Mouse (Mus musculus) testis, postnatal 10 days (tissue): ENCODE results near the gene Gm11549.

Experiments
- DNase-seq: peaks from one replicate; pipeline ENCODE4 v3.0.0; 2021; ENCODE audit warnings: low spot score

Gm11549 gene

DNA sequence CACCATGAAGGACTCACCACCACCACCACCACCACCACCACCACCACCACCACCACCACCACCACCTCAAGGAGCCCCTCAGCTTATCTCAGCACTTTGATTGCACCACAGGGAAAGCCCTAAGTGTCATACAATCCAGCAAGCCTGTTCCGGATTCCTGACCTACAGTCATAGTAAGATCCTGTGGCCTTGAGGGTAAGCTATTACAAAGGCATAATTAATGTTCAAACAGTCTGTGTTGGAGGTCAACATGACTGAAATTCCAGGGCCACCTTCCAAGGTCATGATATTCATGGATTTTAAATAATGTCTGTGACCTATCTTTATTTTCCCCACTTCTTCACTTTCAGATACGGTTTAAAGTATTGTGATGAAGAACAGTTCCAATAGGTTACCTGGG, 41.1 kb downstream of the Gm11549 start:
- DNase-seq = no peak

DNA sequence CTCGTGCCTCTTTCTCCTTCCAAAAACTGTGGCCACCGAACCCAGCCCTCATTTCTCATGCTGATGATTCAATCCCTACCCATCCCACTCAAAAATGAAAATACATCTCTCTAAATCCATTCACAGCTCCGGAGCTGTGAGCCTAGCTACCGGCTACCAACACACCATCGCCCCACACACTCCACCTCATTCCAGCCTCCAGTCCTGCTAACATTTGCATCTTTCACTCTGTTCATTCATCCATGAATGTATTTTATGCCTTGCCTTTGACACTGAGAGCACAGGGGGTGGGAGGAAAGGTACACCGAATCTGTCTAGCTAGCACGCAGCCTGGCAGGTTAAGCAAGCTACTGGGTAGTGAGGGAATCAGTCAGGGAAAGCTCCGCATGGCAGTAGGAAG, 42.8 kb downstream of the Gm11549 start:
- no peak for DNase-seq

DNA sequence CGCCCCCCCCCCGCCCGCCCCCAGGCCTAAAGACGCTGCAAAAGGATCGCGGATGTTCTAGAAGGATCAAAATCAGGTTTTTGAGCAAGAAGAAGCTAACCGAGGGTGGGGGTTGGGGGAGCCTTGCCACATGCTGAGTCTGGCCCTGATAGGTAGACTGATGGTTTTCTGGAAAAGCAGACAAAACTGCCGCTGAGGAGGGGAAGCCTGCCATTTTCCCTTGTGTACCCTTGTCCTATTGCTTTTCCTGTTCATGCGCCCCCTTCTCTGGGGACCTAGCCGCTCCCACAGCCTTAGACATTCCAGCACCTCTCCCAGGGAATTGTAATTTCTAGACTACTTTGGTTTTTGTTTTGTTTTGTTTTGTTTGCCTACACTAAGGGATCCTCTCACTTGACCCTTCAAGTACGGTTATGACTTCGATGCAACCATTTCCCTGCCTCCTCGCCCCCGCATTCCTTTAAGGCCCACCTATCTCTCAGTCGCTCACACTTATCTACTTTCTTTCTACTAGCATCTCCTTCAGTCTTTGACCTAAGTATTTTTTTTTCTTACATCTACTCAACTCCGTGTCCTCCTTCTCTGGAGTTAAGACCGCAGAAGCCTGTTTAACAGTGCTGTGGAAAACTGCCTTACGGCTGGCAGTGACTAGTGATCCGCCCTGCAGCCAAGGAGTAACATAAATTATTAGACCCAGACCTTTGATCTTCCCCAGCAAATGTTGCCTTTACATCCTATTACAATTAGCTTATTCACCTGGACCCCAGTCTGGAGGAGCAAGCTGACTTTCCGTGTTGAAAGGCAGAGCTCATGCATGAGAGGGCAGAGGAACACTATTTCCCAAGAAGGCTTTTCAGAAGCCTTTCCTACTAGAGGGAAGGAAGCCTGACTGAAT, 45.1 kb downstream of the Gm11549 start:
- peak; percentile 68 for DNase-seq

DNA sequence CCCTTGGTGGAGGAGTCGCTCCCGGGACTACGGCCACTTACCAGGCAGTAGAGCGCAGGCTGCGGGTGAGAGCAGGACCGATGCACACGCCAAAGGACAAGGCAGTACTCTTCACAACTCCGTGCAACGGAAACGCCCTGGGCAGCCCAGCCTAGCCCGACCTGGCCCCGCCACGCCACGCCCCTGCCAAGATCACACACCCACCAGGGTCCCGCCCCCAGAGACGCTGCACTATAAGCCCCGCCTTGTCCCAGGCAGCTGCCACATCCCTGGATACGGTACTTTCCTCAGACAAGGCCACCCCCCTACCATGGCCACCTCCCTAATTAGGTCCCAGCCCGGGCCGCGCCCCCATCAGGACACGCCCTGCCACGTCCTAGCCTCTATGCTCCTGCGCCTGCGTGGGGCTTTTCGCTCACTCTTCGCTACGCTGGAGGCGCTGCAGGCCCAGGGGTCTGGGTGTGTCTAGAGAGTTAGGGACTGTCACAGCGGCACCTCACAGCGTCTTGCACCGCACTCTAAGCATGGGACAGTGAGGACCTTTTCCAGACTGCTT, 46.0 kb downstream of the Gm11549 start, which contains the start of the genes Anxa5 and 1810062G17Rik:
Gene Anxa5, minus strand, starts transcription at position 363 of the 556 bp plus-strand sequence.
Gene 1810062G17Rik, plus strand, starts transcription at position 406 of the 556 bp plus-strand sequence.
- peak; percentile 98 for DNase-seq

DNA sequence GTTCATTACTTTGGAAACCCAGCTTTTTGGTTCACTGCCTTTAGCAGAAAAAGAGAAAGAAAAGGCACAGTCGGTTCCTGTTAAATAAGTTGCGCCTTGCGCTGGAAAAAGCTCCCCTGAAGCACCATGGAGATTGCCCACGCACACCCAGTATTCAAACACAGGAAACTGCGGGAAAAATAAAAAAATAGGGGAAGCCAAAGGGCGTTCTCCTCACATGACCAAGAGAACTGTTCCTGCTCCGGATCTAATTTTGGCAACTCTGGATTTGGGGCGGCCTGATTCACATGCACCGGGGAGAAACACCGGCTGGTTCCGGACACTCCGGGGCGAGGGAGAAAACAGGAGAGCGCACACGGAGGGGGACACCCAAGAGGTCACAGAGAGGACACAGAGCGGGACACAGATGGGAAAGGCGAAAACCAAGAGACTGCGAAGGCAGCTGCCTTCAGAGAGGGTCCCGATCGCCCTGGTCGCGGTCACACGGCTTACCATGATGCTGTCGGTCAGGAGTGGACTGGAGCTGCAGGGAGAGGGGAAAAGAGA, 46.6 kb downstream of the Gm11549 start:
- no peak for DNase-seq

DNA sequence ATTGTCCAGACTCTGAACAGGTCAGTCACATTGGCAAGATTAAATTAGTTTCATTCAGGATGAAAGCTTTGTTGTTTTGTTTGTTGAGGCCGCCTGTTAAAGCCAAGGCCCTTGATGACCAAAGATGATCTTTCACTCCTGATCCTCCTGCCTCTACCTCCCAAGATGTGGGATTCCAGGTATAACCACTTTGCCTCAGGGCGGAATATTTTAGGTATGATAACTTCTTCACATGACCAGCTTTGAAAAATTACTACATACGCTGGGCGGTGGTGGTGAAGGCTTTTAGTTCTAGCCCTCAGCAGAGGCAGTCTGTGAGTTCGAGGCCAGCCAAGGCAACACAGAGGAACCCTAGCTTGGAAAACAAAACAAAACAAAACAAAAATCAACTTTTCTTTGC, 47.2 kb downstream of the Gm11549 start:
- no peak for DNase-seq

DNA sequence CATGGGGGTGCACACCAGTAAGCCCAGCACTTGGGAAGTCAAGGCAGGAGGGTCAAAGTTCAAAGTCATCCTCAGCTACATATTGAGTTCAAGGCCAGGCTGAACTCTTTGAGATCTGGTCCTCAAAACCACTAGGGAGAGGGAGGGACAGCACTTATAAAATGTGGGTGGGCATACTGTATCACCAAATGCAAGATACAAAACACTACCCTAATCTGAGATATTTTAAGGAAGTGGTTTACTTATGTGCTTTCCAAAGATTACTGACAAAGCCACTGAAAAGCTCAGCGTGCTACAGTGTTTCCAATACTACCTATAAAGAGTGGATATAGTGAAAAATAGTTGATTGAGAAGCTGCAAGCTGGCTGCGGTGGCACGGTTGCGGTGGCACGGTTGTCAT, 48.4 kb downstream of the Gm11549 start:
- no peak for DNase-seq

DNA sequence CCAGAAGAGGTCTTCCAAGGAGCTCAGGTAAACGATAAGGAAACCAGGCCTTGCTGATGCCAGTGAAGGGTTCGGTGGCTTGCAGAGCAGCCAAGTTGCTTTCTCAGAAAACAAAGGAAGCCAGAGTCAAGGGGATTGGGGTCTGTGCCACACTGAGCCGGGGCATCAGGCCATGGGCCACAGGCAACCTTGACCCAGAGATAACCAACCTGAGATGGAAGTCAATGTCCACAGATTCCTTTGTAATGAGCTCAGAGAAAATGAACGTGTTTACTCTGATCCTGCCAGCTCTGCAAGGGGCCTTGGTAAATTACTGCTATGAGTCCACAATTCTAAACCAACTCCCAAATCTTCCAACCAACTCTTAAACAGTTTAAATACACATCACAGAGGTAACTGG, 49.8 kb downstream of the Gm11549 start:
- DNase-seq = no peak

DNA sequence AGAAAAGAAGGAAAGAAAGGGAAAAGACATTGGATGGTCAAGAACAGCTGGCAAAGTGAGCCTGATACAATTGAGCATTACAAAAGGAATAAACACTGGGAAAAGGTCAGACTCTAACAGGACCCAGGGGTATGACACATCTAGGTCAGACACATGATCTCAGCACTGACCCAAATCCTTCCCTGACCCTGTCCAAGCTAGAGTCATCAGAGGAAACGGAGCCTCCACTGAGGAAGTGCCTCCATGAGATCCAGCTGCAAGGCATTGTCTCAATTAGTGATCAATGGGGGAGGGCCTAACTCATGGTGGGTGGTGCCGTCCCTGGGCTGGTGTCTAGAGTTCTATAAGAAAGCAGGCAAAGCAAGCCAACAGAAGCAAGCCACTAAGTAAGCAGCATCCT, 52.7 kb downstream of the Gm11549 start:
- DNase-seq = no peak

DNA sequence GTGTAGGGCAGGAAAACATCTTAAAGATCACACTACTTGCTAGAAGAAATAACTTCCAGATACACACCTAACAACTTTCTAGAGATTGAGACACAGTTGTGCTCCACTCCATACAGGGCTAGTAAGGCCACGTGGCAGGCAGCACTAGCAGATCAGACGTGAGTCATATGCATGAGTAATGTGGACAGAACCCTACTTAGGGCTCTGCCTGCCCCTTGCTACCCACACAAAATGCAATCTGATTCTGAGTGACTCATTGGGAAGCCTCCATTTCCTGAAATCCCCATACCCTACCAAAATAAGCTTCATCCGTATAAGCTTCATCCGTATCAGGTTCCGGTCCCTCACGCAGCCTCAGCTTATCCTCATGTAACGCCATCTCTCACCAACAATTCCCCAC, 54.0 kb downstream of the Gm11549 start:
- no peak for DNase-seq

DNA sequence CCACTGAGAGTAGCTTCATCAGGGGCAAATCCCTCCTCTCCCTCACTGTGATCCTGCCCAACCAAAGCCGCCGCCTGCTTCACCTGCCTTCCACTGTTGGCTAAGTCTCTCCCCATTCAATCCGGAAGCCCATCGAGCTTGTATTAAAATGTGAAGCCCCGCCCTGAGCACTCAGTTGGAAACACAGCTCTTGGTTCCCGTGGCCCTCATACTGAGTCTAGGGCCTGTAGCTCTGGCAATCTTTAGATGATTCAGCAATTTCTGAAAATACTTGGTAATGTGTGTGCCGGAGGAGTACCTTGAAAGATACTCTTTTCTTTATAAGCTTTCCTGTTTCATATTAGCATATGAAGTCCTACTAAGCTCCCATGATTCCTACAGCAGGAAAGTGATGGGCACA, 56.1 kb downstream of the Gm11549 start:
- no peak for DNase-seq
